Mouse (Mus musculus) retina, embryonic 14.5 days (tissue): Measurements from ENCODE around the gene Opcml.

ENCODE experiments used
- DNase-seq: peaks from one replicate; pipeline ENCODE4 v3.0.0-alpha.2; 2015; ENCODE audit warnings: low spot score

Opcml gene

DNA sequence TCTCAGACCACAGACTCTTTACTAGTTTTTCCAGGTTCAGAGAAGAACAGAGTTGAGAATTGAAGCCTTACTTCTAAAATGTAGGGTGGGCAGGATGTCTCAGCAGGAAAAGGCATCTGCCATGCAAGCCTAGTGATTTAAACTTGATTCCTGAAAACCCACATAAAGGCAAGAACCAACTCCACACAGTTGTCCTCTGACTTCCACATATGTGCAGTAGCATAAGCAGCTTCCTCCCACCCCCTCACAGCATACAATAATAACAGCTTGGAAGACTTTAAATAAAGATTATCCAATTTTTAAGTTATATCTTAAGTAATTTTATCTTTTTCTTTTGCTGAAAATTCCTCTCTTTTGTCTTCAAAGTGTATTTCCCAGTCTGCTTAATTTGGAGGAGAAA lies 1150.3 kb downstream of the Opcml start:
- no peak for DNase-seq

DNA sequence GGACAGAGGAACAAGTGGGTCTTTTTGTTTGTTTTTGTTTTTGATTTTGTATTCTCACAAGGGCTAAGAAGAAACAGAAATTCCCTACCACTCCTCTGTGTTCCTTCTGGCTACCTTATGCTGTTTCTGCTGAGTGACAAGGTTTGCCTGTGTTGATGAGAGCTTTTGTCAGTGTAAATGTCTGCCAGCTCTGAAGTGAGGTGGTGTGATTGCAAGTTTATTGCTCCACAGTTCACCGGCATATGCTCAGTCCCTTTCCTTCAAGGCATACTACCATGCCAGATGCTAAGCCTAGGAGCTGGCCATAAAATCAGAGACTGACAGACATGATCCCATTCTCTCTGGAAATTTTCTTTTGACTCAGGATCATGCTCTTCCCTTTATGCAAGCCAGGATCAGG lies 1178.9 kb downstream of the Opcml start:
- DNase-seq: no peak
